Mouse (Mus musculus) kidney, adult 2 months (tissue): ENCODE measurements around the gene Hspb11.

ENCODE experiments used
- CTCF ChIP-seq: fragments of 200-500 bp; conservative IDR thresholded peaks from 2 replicates; pipeline ENCODE4 v1.5.1; 2011; ENCODE audit warnings: low read depth, mild to moderate bottlenecking, control low read depth, low read length, moderate library complexity, mixed read lengths; ENCODE audit not compliant: insufficient read depth, insufficient read length
- POLR2A ChIP-seq: fragments of 200-500 bp; IDR thresholded peaks from one replicate; pipeline ENCODE4 v1.6.1; 2011; ENCODE audit warnings: low read depth, low read length, control low read depth

DNA sequence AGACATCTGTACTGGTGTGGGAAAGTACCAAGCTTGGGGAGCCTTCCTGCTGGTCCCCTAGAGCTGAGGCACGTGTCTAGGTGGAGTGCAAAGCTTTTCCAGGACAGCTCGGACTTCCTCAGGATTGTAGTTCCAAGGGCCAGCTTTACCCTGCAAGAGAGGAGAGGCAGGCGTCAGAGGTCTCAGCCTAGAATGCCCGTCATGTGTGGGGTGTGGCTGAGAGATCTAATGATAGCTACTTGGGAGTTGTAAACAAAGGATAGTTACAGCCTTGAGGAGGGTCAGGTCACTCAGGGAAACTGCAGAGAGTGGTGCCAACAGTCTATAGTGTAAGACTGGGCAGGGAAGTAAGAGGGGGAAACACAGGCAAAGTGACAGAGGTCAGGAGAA lies 38.9 kb downstream of the Hspb11 start:
- TF ChIP-seq POLR2A (no peak), CTCF (no peak)
